Mouse (Mus musculus) thymus, adult 2 months (tissue): Measurements from ENCODE around the gene Kmt2d.

ENCODE experiments used
- CTCF ChIP-seq: fragments of 200-500 bp; IDR thresholded peaks from 2 replicates; pipeline ENCODE4 v1.5.1; 2012; ENCODE audit warnings: mild to moderate bottlenecking, control low read depth, low read length, moderate library complexity, borderline replicate concordance; ENCODE audit not compliant: control insufficient read depth, poor library complexity, insufficient read depth; ENCODE audit errors: extremely low read depth
- POLR2A ChIP-seq: fragments of 200-500 bp; IDR thresholded peaks from 2 replicates; pipeline ENCODE4 v1.6.1; 2012; ENCODE audit warnings: mild to moderate bottlenecking, low read length, control low read depth, moderate library complexity; ENCODE audit not compliant: control insufficient read depth, poor library complexity, insufficient read depth; ENCODE audit errors: extremely low read depth

GRCm38 (mm10) chr15:98866501-98866900 is 4.5 kb downstream of the Kmt2d start:
- TF ChIP-seq POLR2A, result no peak
- TF ChIP-seq CTCF, result no peak
